Mouse (Mus musculus) kidney, adult 2 months (tissue): ENCODE measurements around the gene Coro2b. TPM values are rescaled to one million over a fixed set of nuclear protein-coding genes. Genes with fewer than 3 reads are reported as not detected.
A peak's percentile ranks its signal among the peaks of the same experiment; 100 is the strongest.

Experiments used
- DNase-seq: peaks from one replicate; pipeline ENCODE4 v3.0.0; 2021
- H3K27ac ChIP-seq: fragments of 200-500 bp; 2 replicates; pipeline ENCODE4 v1.5.1; 2012; ENCODE audit warnings: low read depth, low read length, control low read depth, inconsistent platforms; ENCODE audit not compliant: insufficient read depth
- H3K27me3 ChIP-seq: fragments of 200-500 bp; replicated peaks from 2 replicates; pipeline ENCODE4 v1.6.1; 2012; ENCODE audit warnings: mild to moderate bottlenecking, moderate library complexity, low read length, inconsistent platforms; ENCODE audit not compliant: control insufficient read depth, insufficient read depth
- H3K36me3 ChIP-seq: fragments of 200-500 bp; 2 replicates; pipeline ENCODE4 v1.6.1; 2012; ENCODE audit warnings: mild to moderate bottlenecking, moderate library complexity, low read length, inconsistent platforms; ENCODE audit not compliant: control insufficient read depth, insufficient read depth
- H3K4me1 ChIP-seq: fragments of 200-500 bp; 2 replicates; pipeline ENCODE4 v1.6.1; 2011; ENCODE audit warnings: low read length; ENCODE audit not compliant: control insufficient read depth, insufficient read depth
- H3K4me3 ChIP-seq: fragments of 200-500 bp; 2 replicates; pipeline ENCODE4 v1.5.1; 2011; ENCODE audit warnings: mild to moderate bottlenecking, low read depth, low read length, control low read depth; ENCODE audit not compliant: insufficient read depth
- CTCF ChIP-seq: fragments of 200-500 bp; conservative IDR thresholded peaks from 2 replicates; pipeline ENCODE4 v1.5.1; 2011; ENCODE audit warnings: low read depth, mild to moderate bottlenecking, control low read depth, low read length, moderate library complexity, mixed read lengths; ENCODE audit not compliant: insufficient read depth, insufficient read length
- POLR2A ChIP-seq: fragments of 200-500 bp; IDR thresholded peaks from one replicate; pipeline ENCODE4 v1.6.1; 2011; ENCODE audit warnings: low read depth, low read length, control low read depth
- WGBS: fragments of 180-500 bp; shearing (Covaris S2); methylation state at CpG from one replicate; pipeline ENCODE4 v1.1.7; 2018; 5-methylcytosine and 5-hydroxymethylcytosine counted together
- polyA plus RNA-seq: library from polyadenylated mRNA; depleted of rRNA; stranded (reverse); fragments of >200 nt; gene quantifications from 2 replicates; pipeline ENCODE4 v1.2.3, GENCODE M21; 2012

The Coro2b gene
- polyA plus RNA-seq, 1 experiment = 9.8 TPM

GRCm38 (mm10) chr9:62389735-62390134 lies 147.1 kb downstream of the Coro2b start:
- no peaks in the 10 kb centered on the region for H3K4me1 ChIP-seq
- no peak for TF ChIP-seq POLR2A
- no peak for TF ChIP-seq CTCF
- H3K4me3 ChIP-seq = no peak overlapping the region
- H3K36me3 ChIP-seq = no peaks in the 10 kb centered on the region
- no peak for DNase-seq
- no peak overlapping the region for H3K27ac ChIP-seq
- 67% methylated on average over 9 of the region's 9 CpGs for WGBS
- H3K27me3 ChIP-seq = no peaks in the 10 kb centered on the region

DNA sequence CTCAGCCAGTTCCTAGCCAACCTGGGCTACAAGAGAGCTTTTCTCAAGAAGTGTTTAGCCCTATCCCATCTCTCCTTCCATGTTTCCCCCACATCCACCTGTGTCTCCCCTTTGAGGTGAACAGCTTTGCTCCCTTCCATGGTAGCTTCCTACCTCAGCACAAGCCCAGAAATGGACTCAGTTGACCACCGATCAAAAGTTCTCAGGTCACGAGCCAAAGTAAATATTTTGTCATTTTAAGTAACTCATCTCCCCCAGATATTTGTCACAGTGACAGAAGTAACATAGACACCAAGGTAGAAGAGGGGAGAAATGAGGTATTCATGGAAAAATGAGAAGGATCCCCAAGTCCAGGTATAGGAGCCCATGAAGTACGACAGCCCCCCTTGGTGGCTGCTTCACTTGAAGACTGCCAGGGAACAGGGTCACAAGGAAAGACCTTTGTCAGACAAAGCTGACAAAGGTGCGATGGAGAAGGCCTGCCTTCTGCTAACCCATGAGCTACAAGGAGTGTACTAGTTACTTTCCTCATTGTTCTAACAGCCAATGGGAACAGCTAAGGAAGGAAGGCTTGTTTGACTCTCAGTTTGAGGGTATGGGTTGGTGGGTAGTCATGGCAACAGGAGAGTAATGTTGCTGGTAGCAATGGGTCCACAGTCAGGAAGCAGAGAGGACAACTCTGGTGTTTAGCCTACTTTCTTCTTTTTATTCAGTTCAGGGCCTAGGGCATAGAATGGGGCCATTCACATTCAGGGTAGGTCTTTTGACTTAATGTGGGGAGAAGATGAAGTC lies 150.9 kb downstream of the Coro2b start:
- H3K4me1 ChIP-seq = 0 out of 2 replicates have a peak, but pooled peaks cover 3% of the 10 kb centered on the region
- no peaks in the 10 kb centered on the region for H3K36me3 ChIP-seq
- H3K27me3 ChIP-seq = no peaks in the 10 kb centered on the region
- H3K27ac ChIP-seq = no peak overlapping the region
- 90% methylated on average over 4 of the region's 4 CpGs for WGBS
- DNase-seq = no peak
- no peak overlapping the region for H3K4me3 ChIP-seq
- TF ChIP-seq CTCF = no peak

DNA sequence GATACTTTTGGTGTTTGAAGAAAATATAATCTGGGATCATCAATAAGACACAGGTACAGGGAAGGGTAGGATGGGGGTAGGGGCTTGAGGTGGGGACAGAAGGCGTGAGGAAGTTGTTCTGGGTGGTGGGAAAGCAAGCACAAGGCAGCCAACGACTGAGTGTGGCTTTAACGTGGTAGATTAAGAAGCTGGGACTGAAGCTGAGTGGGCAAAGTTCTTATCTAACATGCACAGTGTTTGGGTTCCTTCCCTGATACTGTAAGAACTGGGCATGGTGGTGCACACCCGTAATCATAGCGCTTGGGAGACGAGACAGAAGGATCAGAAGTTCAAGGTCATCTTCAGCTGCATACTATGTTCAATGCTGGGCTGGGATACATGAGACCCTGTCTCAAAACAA lies 151.8 kb downstream of the Coro2b start:
- no peak for DNase-seq
- Histone ChIP-seq H3K36me3 (no peaks in the 10 kb centered on the region), H3K27ac (no peak overlapping the region), H3K4me3 (no peak overlapping the region), H3K27me3 (no peaks in the 10 kb centered on the region), H3K4me1 (0 out of 2 replicates have a peak, but pooled peaks cover 5% of the 10 kb centered on the region)
- TF ChIP-seq POLR2A = no peak
- TF ChIP-seq CTCF = no peak
- WGBS = 91% methylated on average over 6 of the region's 6 CpGs

GRCm38 (mm10) chr9:62382519-62383084 lies 154.2 kb downstream of the Coro2b start:
- Histone ChIP-seq H3K27me3 (no peaks in the 10 kb centered on the region), H3K4me3 (no peak overlapping the region), H3K27ac (no peak overlapping the region), H3K36me3 (no peaks in the 10 kb centered on the region), H3K4me1 (0 out of 2 replicates have a peak, but pooled peaks cover 5% of the 10 kb centered on the region)
- no peak for DNase-seq
- 78% methylated on average over 10 of the region's 10 CpGs for WGBS
- TF ChIP-seq CTCF (no peak), POLR2A (no peak)

DNA sequence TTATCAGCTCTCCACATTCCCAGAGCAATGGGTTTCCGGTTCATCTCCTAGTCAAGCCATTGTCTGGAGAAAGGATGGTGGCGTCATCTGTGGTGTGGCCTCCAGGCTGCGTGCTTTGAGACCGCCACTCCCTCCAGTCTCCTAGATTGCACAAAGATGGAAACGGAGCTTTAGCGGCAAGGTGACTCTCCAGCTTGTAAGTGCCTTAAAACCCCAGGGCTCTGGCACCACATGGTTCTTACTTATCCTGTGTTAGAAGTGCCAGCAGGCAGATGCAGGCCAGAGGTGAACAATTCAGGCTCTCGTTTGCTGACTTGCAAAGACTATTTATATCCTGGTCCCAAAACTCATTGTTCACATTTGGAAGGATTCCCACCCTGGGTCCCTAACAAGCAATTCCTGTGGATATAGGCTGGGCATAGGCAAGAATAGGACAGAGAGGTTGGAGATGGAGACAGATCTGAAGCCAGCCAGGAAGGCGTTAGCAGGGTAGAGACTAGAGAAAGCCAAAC lies 155.4 kb downstream of the Coro2b start:
- Histone ChIP-seq H3K4me3 (no peak overlapping the region), H3K27ac (peak overlapping the region; percentile 32), H3K27me3 (no peaks in the 10 kb centered on the region), H3K4me1 (0 out of 2 replicates have a peak, but pooled peaks cover 5% of the 10 kb centered on the region), H3K36me3 (no peaks in the 10 kb centered on the region; the same call in 1 of the 2 replicates)
- peak; percentile 57 for DNase-seq
- WGBS = 63% methylated on average over 8 of the region's 8 CpGs
- TF ChIP-seq POLR2A = no peak
- no peak for TF ChIP-seq CTCF

- H3K27me3 ChIP-seq = no peaks in the 10 kb centered on the region
- no peak overlapping the region for H3K27ac ChIP-seq
- 0 out of 2 replicates have a peak, but pooled peaks cover 5% of the 10 kb centered on the region for H3K4me1 ChIP-seq
- no peaks in the 10 kb centered on the region; the same call in 1 of the 2 replicates for H3K36me3 ChIP-seq
- H3K4me3 ChIP-seq = no peak overlapping the region
- no peak for DNase-seq
- 60% methylated on average over 5 of the region's 5 CpGs for WGBS
- TF ChIP-seq POLR2A (no peak), CTCF (no peak)
These were observed 156.5 kb downstream of the Coro2b start for GRCm38 (mm10) chr9:62380351-62380750.

DNA sequence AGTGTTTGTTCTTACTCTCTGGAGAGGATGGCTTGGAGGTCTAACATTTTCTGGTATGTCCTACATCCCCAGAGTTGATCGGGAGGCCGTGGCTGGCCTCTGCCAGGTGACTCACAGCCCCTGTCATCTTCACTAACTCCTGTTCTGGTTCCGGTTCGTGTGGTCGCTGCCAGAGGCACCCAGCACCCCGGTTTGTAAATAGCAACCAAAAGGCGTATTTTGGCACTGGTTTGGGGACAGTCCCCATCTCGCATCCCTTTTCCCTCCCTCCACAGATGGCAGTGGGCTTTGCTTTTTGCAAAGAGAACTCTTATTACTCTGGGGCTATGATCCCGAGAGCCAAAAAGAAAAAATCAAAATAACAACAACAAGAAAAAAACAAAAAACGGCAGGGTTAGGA lies 158.9 kb downstream of the Coro2b start:
- Histone ChIP-seq H3K36me3 (peaks cover 2% of the 10 kb centered on the region; the same call in 1 of the 2 replicates), H3K27me3 (no peaks in the 10 kb centered on the region), H3K27ac (no peak overlapping the region), H3K4me3 (no peak overlapping the region), H3K4me1 (0 out of 2 replicates have a peak, but pooled peaks cover 5% of the 10 kb centered on the region)
- WGBS = 93% methylated on average over 10 of the region's 10 CpGs
- DNase-seq = no peak
- TF ChIP-seq POLR2A = no peak
- no peak for TF ChIP-seq CTCF
